ENCODE assay signal across 9 mouse cellular contexts in genomic region chr6:118478957-118479708, GRCm38 (mm10). TPM values are rescaled to one million over a fixed set of nuclear protein-coding genes. Genes with fewer than 3 reads are reported as not detected.
DNase-seq lines count a peak whose midpoint lies in the region; ATAC-seq and TF ChIP-seq lines count a peak whose summit lies in the region.
"Had no signal": no experiment of that assay in that cellular context is flagged by ENCODE, and none has a peak within 500 bp of the region (broad histone marks: within the 10 kb centered on the region; RNA-seq: fewer than 3 reads in every experiment).

Zfp9 (minus strand) TSS chr6:118479320.

- peaks cover 45% of the 10 kb centered on the region for H3K79me2 ChIP-seq in C2C12 (ENCODE audit: control insufficient read depth, insufficient read depth)

- H3K36me3 ChIP-seq in C2C12 (ENCODE audit: control insufficient read depth, insufficient read depth), result peaks cover 31% of the 10 kb centered on the region
- no peaks in the 10 kb centered on the region for H3K36me3 ChIP-seq in forebrain, embryonic 11.5 days (ENCODE audit: control insufficient read depth, insufficient read depth, low read length)
- H3K36me3 ChIP-seq in heart, embryonic 15.5 days, result peaks cover 7% of the 10 kb centered on the region; the same call in 1 of the 2 replicates
- no peaks in the 10 kb centered on the region for H3K36me3 ChIP-seq in liver, embryonic 13.5 days
- no peaks in the 10 kb centered on the region for H3K36me3 ChIP-seq in neural tube, embryonic 12.5 days
- H3K36me3 ChIP-seq: G1E had no signal

- H3K4me1 ChIP-seq in forebrain, embryonic 11.5 days (replicated peaks; ENCODE audit: control insufficient read depth, insufficient read depth, low read length), result peaks cover 4% of the 10 kb centered on the region; the same call in 1 of the 2 replicates
- peaks cover 7% of the 10 kb centered on the region; the same call in 1 of the 2 replicates for H3K4me1 ChIP-seq in heart, embryonic 15.5 days (replicated peaks)
- H3K4me1 ChIP-seq in liver, embryonic 13.5 days (replicated peaks), result peaks cover 7% of the 10 kb centered on the region; the same call in 1 of the 2 replicates
- H3K4me1 ChIP-seq in neural tube, embryonic 12.5 days, result peaks cover 6% of the 10 kb centered on the region; the same call in 1 of the 2 replicates

- H3K27me3 ChIP-seq in C2C12 (ENCODE audit: control insufficient read depth, insufficient read depth, insufficient read length), result no peaks in the 10 kb centered on the region
- peaks cover 64% of the 10 kb centered on the region for H3K27me3 ChIP-seq in forebrain, embryonic 11.5 days (ENCODE audit: control insufficient read depth, insufficient read depth, low read length)
- no peaks in the 10 kb centered on the region for H3K27me3 ChIP-seq in heart, embryonic 15.5 days
- peaks cover 28% of the 10 kb centered on the region for H3K27me3 ChIP-seq in liver, embryonic 13.5 days
- H3K27me3 ChIP-seq in neural tube, embryonic 12.5 days (replicated peaks), result peaks cover 10% of the 10 kb centered on the region

- no peaks in the 10 kb centered on the region for H3K9me3 ChIP-seq in forebrain, embryonic 11.5 days (ENCODE audit: control insufficient read depth, low read length)
- no peaks in the 10 kb centered on the region for H3K9me3 ChIP-seq in heart, embryonic 15.5 days (replicated peaks)
- no peaks in the 10 kb centered on the region for H3K9me3 ChIP-seq in liver, embryonic 13.5 days (replicated peaks)
- no peaks in the 10 kb centered on the region for H3K9me3 ChIP-seq in neural tube, embryonic 12.5 days
- H3K9me3 ChIP-seq: G1E had no signal

- ATAC-seq in forebrain, embryonic 11.5 days (replicated peaks; ENCODE audit: low FRiP score), result peak; percentile 82
- ATAC-seq in heart, embryonic 15.5 days (replicated peaks; ENCODE audit: insufficient number of reproducible peaks, insufficient read depth, low FRiP score, low read depth), result peak; percentile 93
- peak; percentile 85 for ATAC-seq in liver, embryonic 13.5 days (ENCODE audit: low read depth)
- peak; percentile 86 for ATAC-seq in neural tube, embryonic 12.5 days (ENCODE audit: low FRiP score, low read depth)

- peak within 1 kb of the TSS; percentile 56 for H3K4me3 ChIP-seq in C2C12 (ENCODE audit: insufficient read depth, poor library complexity, severe bottlenecking)
- H3K4me3 ChIP-seq in forebrain, embryonic 11.5 days (ENCODE audit: low read depth, low read length), result peak within 1 kb of the TSS; percentile 42
- peak within 1 kb of the TSS; percentile 76 for H3K4me3 ChIP-seq in heart, embryonic 15.5 days
- H3K4me3 ChIP-seq in liver, embryonic 13.5 days (replicated peaks), result peak within 1 kb of the TSS; percentile 55
- H3K4me3 ChIP-seq in neural tube, embryonic 12.5 days, result peak within 1 kb of the TSS; percentile 59

- peak within 1 kb of the TSS; percentile 69 for H3K4me2 ChIP-seq in forebrain, embryonic 11.5 days (ENCODE audit: low read depth, low read length, severe bottlenecking)
- H3K4me2 ChIP-seq in heart, embryonic 15.5 days, result peak within 1 kb of the TSS; percentile 78
- peak within 1 kb of the TSS; percentile 68 for H3K4me2 ChIP-seq in liver, embryonic 13.5 days
- peak within 1 kb of the TSS; percentile 78 for H3K4me2 ChIP-seq in neural tube, embryonic 12.5 days (replicated peaks)

- peak within 1 kb of the TSS; percentile 73 for H3ac ChIP-seq in C2C12 (ENCODE audit: control insufficient read depth, insufficient read length, low read depth)

- TF ChIP-seq CTCF in C2C12 (IDR thresholded peaks at IDR 0.05; ENCODE audit: control insufficient read depth, insufficient read depth, insufficient read length), result no peak

- peak within 1 kb of the TSS; percentile 57; the same call in 1 of the 2 replicates for H3K27ac ChIP-seq in forebrain, embryonic 11.5 days (ENCODE audit: low read depth, low read length)
- H3K27ac ChIP-seq in heart, embryonic 15.5 days, result peak within 1 kb of the TSS; percentile 77
- peak within 1 kb of the TSS; percentile 47; the same call in 1 of the 2 replicates for H3K27ac ChIP-seq in liver, embryonic 13.5 days
- peak within 1 kb of the TSS; percentile 43; the same call in 1 of the 2 replicates for H3K27ac ChIP-seq in neural tube, embryonic 12.5 days

- WGBS in forebrain, embryonic 11.5 days, result 0% methylated on average over 43 of the region's 57 CpGs
- under 1% methylated on average over 41 of the region's 57 CpGs for WGBS in heart, embryonic 15.5 days
- WGBS in liver, embryonic 13.5 days (ENCODE audit: insufficient replicate concordance), result 1% methylated on average over 45 of the region's 57 CpGs
- under 1% methylated on average over 46 of the region's 57 CpGs for WGBS in neural tube, embryonic 12.5 days

- peak within 1 kb of the TSS; percentile 58 for H3K9ac ChIP-seq in forebrain, embryonic 11.5 days (ENCODE audit: low read length)
- H3K9ac ChIP-seq in heart, embryonic 15.5 days, result peak within 1 kb of the TSS; percentile 76
- peak within 1 kb of the TSS; percentile 58 for H3K9ac ChIP-seq in liver, embryonic 13.5 days
- peak within 1 kb of the TSS; percentile 73 for H3K9ac ChIP-seq in neural tube, embryonic 12.5 days

- peak; percentile 73 for DNase-seq in brain, embryonic 18.5 days (ENCODE audit: low read depth, low spot score)
- peak; percentile 86 for DNase-seq in forebrain, embryonic 11.5 days (ENCODE audit: low spot score)
- peak; percentile 78 to 88 for DNase-seq in kidney, postnatal 25 days
- DNase-seq in liver, embryonic 13.5 days, result peak; percentile 38
- peak; percentile 69 for DNase-seq in testis, postnatal 14 days (ENCODE audit: low spot score)

- peaks cover 15% of the 10 kb centered on the region for H3K79me3 ChIP-seq in C2C12 (ENCODE audit: low read depth)

TF ChIP-seq in C2C12, 6 proteins besides CTCF, POLR2A, EP300 and RAD21:
- peak; percentile 8 for TF ChIP-seq USF1 (IDR thresholded peaks at IDR 0.05; ENCODE audit: low read depth)
- no peak for TF ChIP-seq MYOD1 (IDR thresholded peaks at IDR 0.05; ENCODE audit: control insufficient read depth, insufficient read length, low read depth)
- TF ChIP-seq MYOG (IDR thresholded peaks at IDR 0.05; ENCODE audit: control insufficient read depth, extremely low read depth, insufficient read length), result no peak
- no peak for TF ChIP-seq FOSL1 (IDR thresholded peaks at IDR 0.05; ENCODE audit: insufficient read depth, low read length, poor library complexity, severe bottlenecking)

RNA-seq across cellular contexts. Expression of gene Zfp9, which starts in this region (rescaled TPM):
- polyA plus RNA-seq in C2C12 (2012; fragmentation: generic; extraction: Trizol), result 2.7 TPM
- polyA plus RNA-seq in forebrain, embryonic 11.5 days (2014; fragmentation: Nextera tagmentation; extraction: Ambion mirVana), result 7.1 and 7.2 TPM in 2 replicates
- 5.2 and 6.2 TPM in 2 replicates for polyA plus RNA-seq in heart, embryonic 15.5 days (2015; fragmentation: Nextera tagmentation; extraction: Ambion mirVana)
- polyA plus RNA-seq in liver, embryonic 13.5 days (2015; fragmentation: Nextera tagmentation; extraction: Ambion mirVana), result 1.1 and 1.3 TPM in 2 replicates
- 10.7 and 10.9 TPM in 2 replicates for polyA plus RNA-seq in neural tube, embryonic 12.5 days (2016; fragmentation: Nextera tagmentation; extraction: Ambion mirVana)
- polyA plus RNA-seq: G1E had no signal

Comparison
In these comparisons a context has a peak if more than half of its experiments do, and no peak if none do; other contexts are left out.
1. Peak in every context shown above with its lines: DNase-seq, ATAC-seq, H3K4me3 ChIP-seq and H3K27ac ChIP-seq.